Mouse (Mus musculus) forebrain, embryonic 11.5 days (tissue): ENCODE results near the gene Mapkap1. TPM values are rescaled to one million over a fixed set of nuclear protein-coding genes. Genes with fewer than 3 reads are reported as not detected.

Source experiments
- ATAC-seq: fragments of 200-750 bp; cut with Nextera tagmentation; replicated peaks from 2 replicates; pipeline ENCODE4 v1.8.0; 2017; ENCODE audit warnings: moderate TSS enrichment; ENCODE audit not compliant: low FRiP score
- DNase-seq: peaks from one replicate; pipeline ENCODE4 v3.0.0-alpha.2; 2017; ENCODE audit warnings: low spot score
- H3K27ac ChIP-seq: fragments of 300-500 bp; sonication (generic); 2 replicates; pipeline ENCODE4 v1.5.1; 2014; ENCODE audit warnings: low read depth, low read length
- H3K27me3 ChIP-seq: fragments of 300-500 bp; sonication (generic); 2 replicates; pipeline ENCODE4 v1.6.1; 2014; ENCODE audit warnings: mild to moderate bottlenecking, low read length, mixed read lengths; ENCODE audit not compliant: control insufficient read depth, insufficient read depth
- H3K36me3 ChIP-seq: fragments of 300-500 bp; sonication (generic); 2 replicates; pipeline ENCODE4 v1.6.1; 2014; ENCODE audit warnings: mild to moderate bottlenecking, low read length, moderate library complexity, mixed read lengths; ENCODE audit not compliant: control insufficient read depth, insufficient read depth
- H3K4me1 ChIP-seq: fragments of 300-500 bp; sonication (generic); replicated peaks from 2 replicates; pipeline ENCODE4 v1.6.1; 2014; ENCODE audit warnings: low read length, mixed read lengths; ENCODE audit not compliant: control insufficient read depth, insufficient read depth
- H3K4me2 ChIP-seq: fragments of 300-500 bp; sonication (generic); 2 replicates; pipeline ENCODE4 v1.6.1; 2014; ENCODE audit warnings: low read depth, mild to moderate bottlenecking, low read length, moderate library complexity, mixed read lengths; ENCODE audit not compliant: severe bottlenecking
- H3K4me3 ChIP-seq: fragments of 300-500 bp; sonication (generic); 2 replicates; pipeline ENCODE4 v1.5.1; 2014; ENCODE audit warnings: low read depth, low read length
- H3K9ac ChIP-seq: fragments of 300-500 bp; sonication (generic); 2 replicates; pipeline ENCODE4 v1.6.1; 2014; ENCODE audit warnings: low read length
- H3K9me3 ChIP-seq: fragments of 300-500 bp; sonication (generic); 2 replicates; pipeline ENCODE4 v1.6.1; 2016; ENCODE audit warnings: low read length, mixed read lengths; ENCODE audit not compliant: control insufficient read depth
- WGBS: fragments of 180-500 bp; shearing (Covaris S2); extraction: QIAGEN DNeasy Blood & Tissue Kit; methylation state at CpG from one replicate; pipeline ENCODE4 v1.1.7; 2014; 5-methylcytosine and 5-hydroxymethylcytosine counted together
- polyA plus RNA-seq: library from polyadenylated mRNA; unstranded; fragments of >200 nt; fragmentation: Nextera tagmentation; extraction: Ambion mirVana; gene quantifications from 2 replicates; pipeline ENCODE4 v1.2.1, GENCODE M21; 2014

Gene Mapkap1
- polyA plus RNA-seq, 1 experiment from 2014 or later, result 96.3 TPM

DNA sequence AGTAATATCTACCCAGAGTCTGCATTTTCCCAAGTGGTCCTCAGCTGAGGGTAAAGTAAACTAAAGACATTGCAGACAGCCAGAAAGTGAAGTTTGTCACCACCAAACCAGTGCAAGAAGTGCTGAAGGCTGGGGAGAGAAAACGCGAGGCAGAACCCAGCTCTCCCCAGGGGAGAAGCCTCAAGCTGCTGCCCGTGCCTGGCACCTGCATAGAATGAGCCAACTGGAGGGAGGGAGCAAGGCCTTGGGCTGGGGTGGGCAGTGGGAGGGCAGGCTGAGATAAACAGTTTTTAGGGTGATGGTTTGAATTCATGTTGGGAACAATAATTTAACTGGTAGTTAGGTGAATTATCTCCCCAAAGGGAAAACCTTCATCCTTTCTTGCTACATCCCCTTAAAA, 202.3 kb downstream of the Mapkap1 start:
- H3K27me3 ChIP-seq, result no peaks in the 10 kb centered on the region
- H3K9me3 ChIP-seq, result no peaks in the 10 kb centered on the region
- H3K4me1 ChIP-seq, result no peaks in the 10 kb centered on the region
- H3K4me3 ChIP-seq, result no peak overlapping the region
- WGBS, result 54% methylated on average over 3 of the region's 3 CpGs
- H3K4me2 ChIP-seq, result no peak overlapping the region
- H3K9ac ChIP-seq, result no peak overlapping the region
- no peak overlapping the region for H3K27ac ChIP-seq
- ATAC-seq, result no peak
- DNase-seq, result no peak
- H3K36me3 ChIP-seq, result no peaks in the 10 kb centered on the region; the same call in 1 of the 2 replicates

- 97% methylated on average over 4 of the region's 4 CpGs for WGBS
- no peak overlapping the region for H3K4me2 ChIP-seq
- ATAC-seq, result no peak
Observed at GRCm38 (mm10) chr2:34609516-34609915, 202.9 kb downstream of the Mapkap1 start.

GRCm38 (mm10) chr2:34620778-34621415, 214.3 kb downstream of the Mapkap1 start:
- no peak overlapping the region for H3K27ac ChIP-seq

More at GRCm38 (mm10) chr2:34609516-34609915, 202.9 kb downstream of the Mapkap1 start:
- Histone ChIP-seq H3K27ac (no peak overlapping the region), H3K36me3 (no peaks in the 10 kb centered on the region; the same call in 1 of the 2 replicates), H3K9ac (no peak overlapping the region), H3K4me1 (no peaks in the 10 kb centered on the region), H3K4me3 (no peak overlapping the region), H3K9me3 (no peaks in the 10 kb centered on the region), H3K27me3 (no peaks in the 10 kb centered on the region)
- DNase-seq, result no peak

DNA sequence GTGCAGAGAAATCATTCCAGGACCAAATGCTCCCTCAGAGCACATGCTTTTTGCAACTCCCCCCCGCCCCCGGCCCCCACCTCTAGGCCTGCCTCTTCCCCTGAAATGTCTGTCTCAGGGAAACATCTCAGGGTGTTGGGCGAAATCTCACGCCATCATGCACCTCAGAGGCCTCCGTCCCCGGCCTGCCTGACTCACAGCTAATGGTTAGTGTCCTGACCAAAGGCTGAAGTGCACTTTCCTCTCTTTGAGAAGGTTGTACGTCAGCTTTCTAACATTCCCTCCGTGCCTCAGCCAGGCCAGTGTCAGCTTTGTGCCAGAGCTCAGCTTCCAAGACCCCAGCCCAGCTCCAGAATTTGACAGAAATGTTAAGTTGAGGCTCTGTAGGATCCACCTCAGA, 214.9 kb downstream of the Mapkap1 start:
- no peak overlapping the region for H3K4me3 ChIP-seq
- 94% methylated on average over 8 of the region's 8 CpGs for WGBS

More at GRCm38 (mm10) chr2:34620778-34621415, 214.3 kb downstream of the Mapkap1 start:
- 82% methylated on average over 10 of the region's 10 CpGs for WGBS
- Histone ChIP-seq H3K4me3 (no peak overlapping the region), H3K4me2 (no peak overlapping the region), H3K9me3 (no peaks in the 10 kb centered on the region), H3K9ac (no peak overlapping the region), H3K4me1 (no peaks in the 10 kb centered on the region), H3K36me3 (no peaks in the 10 kb centered on the region), H3K27me3 (no peaks in the 10 kb centered on the region)
- DNase-seq, result peak; percentile 38
- no peak for ATAC-seq

GRCm38 (mm10) chr2:34622518-34622917, 215.9 kb downstream of the Mapkap1 start:
- no peaks in the 10 kb centered on the region for H3K4me1 ChIP-seq
- H3K4me3 ChIP-seq, result no peak overlapping the region
- no peak for DNase-seq
- H3K9ac ChIP-seq, result no peak overlapping the region
- H3K27ac ChIP-seq, result no peak overlapping the region
- H3K4me2 ChIP-seq, result no peak overlapping the region
- H3K9me3 ChIP-seq, result no peaks in the 10 kb centered on the region
- ATAC-seq, result no peak
- no peaks in the 10 kb centered on the region for H3K27me3 ChIP-seq
- no peaks in the 10 kb centered on the region for H3K36me3 ChIP-seq
- WGBS, result 92% methylated on average over 11 of the region's 11 CpGs

More for the DNA sequence above, 214.9 kb downstream of the Mapkap1 start:
- Histone ChIP-seq H3K36me3 (no peaks in the 10 kb centered on the region), H3K9ac (no peak overlapping the region), H3K27ac (no peak overlapping the region), H3K27me3 (no peaks in the 10 kb centered on the region), H3K4me2 (no peak overlapping the region), H3K4me1 (no peaks in the 10 kb centered on the region), H3K9me3 (no peaks in the 10 kb centered on the region)
- ATAC-seq, result no peak
- DNase-seq, result peak; percentile 29

GRCm38 (mm10) chr2:34623181-34623580, 216.6 kb downstream of the Mapkap1 start:
- Histone ChIP-seq H3K4me1 (no peaks in the 10 kb centered on the region), H3K9me3 (no peaks in the 10 kb centered on the region), H3K9ac (no peak overlapping the region), H3K4me2 (no peak overlapping the region), H3K27ac (no peak overlapping the region), H3K4me3 (no peak overlapping the region), H3K36me3 (no peaks in the 10 kb centered on the region), H3K27me3 (no peaks in the 10 kb centered on the region)
- ATAC-seq (no peak), DNase-seq (no peak)
- WGBS, result 84% methylated on average over 8 of the region's 8 CpGs

- Histone ChIP-seq H3K4me2 (no peak overlapping the region), H3K27ac (no peak overlapping the region), H3K9ac (no peak overlapping the region), H3K9me3 (no peaks in the 10 kb centered on the region), H3K27me3 (no peaks in the 10 kb centered on the region), H3K36me3 (no peaks in the 10 kb centered on the region), H3K4me3 (no peak overlapping the region), H3K4me1 (no peaks in the 10 kb centered on the region)
- DNase-seq (peak; percentile 28), ATAC-seq (no peak)
- 97% methylated on average over 12 of the region's 12 CpGs for WGBS
Observed at GRCm38 (mm10) chr2:34624076-34624475, 217.5 kb downstream of the Mapkap1 start.

DNA sequence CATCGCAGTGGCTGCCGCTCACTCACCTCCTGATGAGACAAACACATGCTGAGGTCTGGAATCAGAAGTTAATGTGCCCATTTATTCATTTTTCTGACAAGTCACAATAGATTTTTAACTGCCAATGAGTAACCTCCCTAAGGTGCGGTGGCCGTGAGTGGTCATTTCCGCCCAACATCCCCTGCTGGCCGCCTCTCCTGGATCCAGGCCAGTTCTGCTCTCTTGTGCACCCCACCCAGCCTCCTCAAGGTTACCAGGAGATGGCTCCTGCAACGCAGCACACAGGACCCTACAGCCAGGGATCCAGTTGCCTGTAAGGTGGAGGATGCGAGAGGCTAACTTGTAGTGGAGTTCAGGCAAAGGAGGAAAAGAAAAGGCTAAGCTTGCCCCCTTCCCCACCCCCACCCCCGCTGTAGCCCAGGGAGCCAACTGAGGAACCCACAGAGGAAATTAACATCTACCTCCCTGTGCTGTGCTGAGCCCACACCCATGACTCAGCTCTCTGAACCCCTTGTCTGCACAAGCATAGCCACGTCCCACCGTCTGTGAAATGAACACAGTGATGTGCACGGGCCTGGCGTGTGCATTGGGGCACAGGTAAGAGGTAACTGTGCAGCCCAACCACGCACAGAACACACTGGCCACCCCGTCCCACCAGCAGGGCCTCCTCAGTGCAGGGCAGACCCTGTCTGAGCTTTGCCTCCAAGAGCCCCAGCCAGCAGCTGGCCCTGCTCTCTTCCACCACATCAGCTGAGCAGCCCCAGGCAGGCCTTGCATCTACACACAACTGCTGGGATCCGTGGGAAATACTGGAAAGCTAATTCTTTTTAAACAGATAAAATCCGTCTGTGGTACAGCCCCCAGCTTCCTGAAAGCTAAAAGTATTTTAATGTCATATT, 221.0 kb downstream of the Mapkap1 start:
- Histone ChIP-seq H3K9ac (no peak overlapping the region), H3K4me1 (no peaks in the 10 kb centered on the region), H3K9me3 (no peaks in the 10 kb centered on the region), H3K4me2 (no peak overlapping the region), H3K4me3 (no peak overlapping the region), H3K27ac (no peak overlapping the region), H3K27me3 (no peaks in the 10 kb centered on the region), H3K36me3 (no peaks in the 10 kb centered on the region)
- ATAC-seq, result no peak
- DNase-seq, result no peak
- WGBS, result 75% methylated on average over 17 of the region's 17 CpGs
